Mouse (Mus musculus) heart, adult 18-20 months (tissue): ENCODE results near the gene Wnt2b. TPM values are rescaled to one million over a fixed set of nuclear protein-coding genes. Genes with fewer than 3 reads are reported as not detected.

ENCODE experiments used
- DNase-seq, 2 experiments: peaks; one replicate each; pipeline ENCODE4 v3.0.0; 2021 to 2022; ENCODE audit warnings: mixed read lengths in 1 of 2
- total RNA-seq, 2 experiments: library from RNA; stranded (reverse); gene quantifications; 2 replicates each; pipeline ENCODE4 v1.2.3; 2021

Wnt2b gene
- total RNA-seq, 2 experiments from 2014 or later, result 0.82 to 1.9 TPM

- no peak for DNase-seq
These were observed 65.6 kb downstream of the Wnt2b start for GRCm38 (mm10) chr3:104896141-104896540.

Other genes starting within 250 kb of the Wnt2b start
- gene Ppm1j, start 180.9 kb downstream of the Wnt2b start, total RNA-seq, result 10 to 100 TPM; 20.5 to 21.1 TPM
- gene Fam19a3, start 180.1 kb downstream of the Wnt2b start, total RNA-seq, result 1 to 10 TPM; 1.4 to 1.5 TPM
- gene Rhoc, start 173.5 kb downstream of the Wnt2b start, total RNA-seq, result 10 to 100 TPM; 75.2 to 84.3 TPM
- gene Mov10, start 143.4 kb downstream of the Wnt2b start, total RNA-seq, result 1 to 10 TPM; 6.2 TPM
- 10 to 100 TPM; 16.5 to 20.4 TPM for gene St7l, start 97.9 kb downstream of the Wnt2b start, total RNA-seq
- 10 to 100 TPM; 24.9 to 31.7 TPM for gene Capza1, start 97.4 kb downstream of the Wnt2b start, total RNA-seq
- 10 to 100 TPM; 20.7 to 21.6 TPM for gene Cttnbp2nl, start 91.2 kb upstream of the Wnt2b start, total RNA-seq
- not detected for gene 4930564D02Rik, start 104.9 kb upstream of the Wnt2b start, total RNA-seq